In the genomic region with DNA sequence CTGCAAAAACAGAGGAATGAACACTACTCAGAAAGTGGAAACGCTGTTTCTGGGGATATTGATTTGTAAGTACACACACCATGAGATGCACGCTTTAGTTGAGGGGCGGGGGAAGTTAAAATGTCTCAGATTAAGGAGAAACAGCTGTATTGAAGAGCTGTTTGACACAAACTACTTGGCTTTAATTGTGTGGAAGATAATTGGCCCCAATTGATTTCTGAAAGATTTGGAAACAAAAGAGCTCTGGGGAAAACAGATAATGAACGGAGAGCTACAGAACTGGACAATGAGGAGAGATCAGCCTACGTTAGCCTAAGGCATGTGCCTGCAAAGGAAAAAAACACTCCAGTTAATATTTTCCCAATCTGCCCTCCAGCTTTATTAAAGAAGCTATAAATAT, we compare ENCODE assay signal across 27 mouse cellular contexts. TPM values are rescaled to one million over a fixed set of nuclear protein-coding genes. Genes with fewer than 3 reads are reported as not detected.
DNase-seq lines count a peak whose midpoint lies in the region; ATAC-seq and TF ChIP-seq lines count a peak whose summit lies in the region.
"Had no signal": no experiment of that assay in that cellular context is flagged by ENCODE, and none has a peak within 500 bp of the region (broad histone marks: within the 10 kb centered on the region; RNA-seq: fewer than 3 reads in every experiment).

No protein-coding gene starts in this region.

- no peaks in the 10 kb centered on the region for H3K36me3 ChIP-seq in forebrain, embryonic 13.5 days (ENCODE audit: poor library complexity, severe bottlenecking)
- H3K36me3 ChIP-seq in forebrain, embryonic 16.5 days (ENCODE audit: control insufficient read depth, insufficient read depth), result no peaks in the 10 kb centered on the region
- H3K36me3 ChIP-seq: embryonic facial prominence, embryonic 13.5 days; G1E had no signal

- H3K27me3 ChIP-seq in forebrain, embryonic 13.5 days, result no peaks in the 10 kb centered on the region
- H3K27me3 ChIP-seq in forebrain, embryonic 16.5 days (replicated peaks; ENCODE audit: control insufficient read depth, insufficient read depth, low read length), result no peaks in the 10 kb centered on the region
- H3K27me3 ChIP-seq: CH12.LX; embryonic facial prominence, embryonic 13.5 days had no signal

- H3K4me3 ChIP-seq in forebrain, embryonic 13.5 days, result no peak overlapping the region
- H3K4me3 ChIP-seq in forebrain, embryonic 16.5 days (replicated peaks; ENCODE audit: low read length), result no peak overlapping the region
- H3K4me3 ChIP-seq: embryonic facial prominence, embryonic 13.5 days had no signal

- no peaks in the 10 kb centered on the region for H3K9me3 ChIP-seq in forebrain, embryonic 13.5 days (replicated peaks)
- H3K9me3 ChIP-seq in forebrain, embryonic 16.5 days (ENCODE audit: control insufficient read depth, low read length), result no peaks in the 10 kb centered on the region
- H3K9me3 ChIP-seq: embryonic facial prominence, embryonic 13.5 days; G1E had no signal

- no peak for TF ChIP-seq POLR2A in brain, embryonic 14.5 days (IDR thresholded peaks at IDR 0.05; ENCODE audit: borderline replicate concordance, extremely low read depth, insufficient read depth, insufficient read length, poor library complexity, severe bottlenecking)

- no peak for ATAC-seq in forebrain, embryonic 13.5 days
- ATAC-seq in forebrain, embryonic 16.5 days, result no peak
- ATAC-seq: activated CD4-positive, CD25-positive, alpha-beta regulatory T cell, adult 4 months; CD4-positive, CD25-positive, alpha-beta regulatory T cell, adult 4 months; forebrain, embryonic 14.5 days; forebrain, postnatal 0 days; Patski had no signal

- no peak for TF ChIP-seq CTCF in brain, embryonic 14.5 days (IDR thresholded peaks at IDR 0.05; ENCODE audit: borderline replicate concordance, extremely low read depth, insufficient read depth, insufficient read length)

- no peak overlapping the region for H3K27ac ChIP-seq in forebrain, embryonic 13.5 days
- no peak overlapping the region for H3K27ac ChIP-seq in forebrain, embryonic 16.5 days (ENCODE audit: low read length)
- H3K27ac ChIP-seq: embryonic facial prominence, embryonic 13.5 days had no signal

- 16% methylated on average over 5 of the region's 5 CpGs for WGBS in forebrain, embryonic 13.5 days
- WGBS in forebrain, embryonic 16.5 days, result 17% methylated on average over 5 of the region's 5 CpGs

- 0 out of 2 replicates have a peak overlapping the region, but pooled peaks have one; percentile 30 for H3K9ac ChIP-seq in forebrain, embryonic 13.5 days
- H3K9ac ChIP-seq in forebrain, embryonic 16.5 days (replicated peaks; ENCODE audit: low read depth, low read length), result no peak overlapping the region
- H3K9ac ChIP-seq: embryonic facial prominence, embryonic 13.5 days; forebrain, postnatal 0 days had no signal

- H3K4me1 ChIP-seq in forebrain, embryonic 13.5 days, result no peaks in the 10 kb centered on the region
- no peaks in the 10 kb centered on the region for H3K4me1 ChIP-seq in forebrain, embryonic 16.5 days (replicated peaks; ENCODE audit: control insufficient read depth, insufficient read depth, low read length)

- no peak overlapping the region for H3K4me2 ChIP-seq in forebrain, embryonic 13.5 days
- no peak overlapping the region for H3K4me2 ChIP-seq in forebrain, embryonic 16.5 days (ENCODE audit: low read length)
- H3K4me2 ChIP-seq: embryonic facial prominence, embryonic 13.5 days had no signal

- DNase-seq in embryo, embryonic 10.5 days (ENCODE audit: low spot score), result peak; percentile 29
- DNase-seq in embryo, embryonic 9.5 days (ENCODE audit: extremely low spot score), result no peak
- peak; percentile 26 for DNase-seq in brain, embryonic 14.5 days (ENCODE audit: low read depth)
- peak; percentile 79 for DNase-seq in retina, embryonic 14.5 days (ENCODE audit: low spot score)
- no peak for DNase-seq in cerebellum, postnatal 4 days (ENCODE audit: low spot score in 2 of 2)
- no peak for DNase-seq in layer of hippocampus, postnatal 10 days (ENCODE audit: low spot score in 2 of 2)
- DNase-seq: adrenal gland, adult 8-10 months; adrenal gland, postnatal 14 days; adrenal gland, postnatal 36 days; B cell, adult 2 months; cerebellum, adult 11 months; cerebellum, adult 18-20 months; cerebellum, adult 8-10 months; cerebellum, adult 9-11 months; cerebellum, postnatal 14 days; cerebellum, postnatal 36 days; embryo, embryonic 11 days; forebrain, postnatal 0 days had no signal

RNA-seq across cellular contexts. Expression of a gene that starts 54.9 kb away (rescaled TPM):
- 0.06 and 0.14 TPM in 2 replicates for polyA plus RNA-seq in forebrain, embryonic 13.5 days (2015; fragmentation: Nextera tagmentation; extraction: Ambion mirVana)
- polyA plus RNA-seq in forebrain, embryonic 16.5 days (2015; fragmentation: Nextera tagmentation; extraction: Ambion mirVana), result 0.07 and 0.10 TPM in 2 replicates
- polyA plus RNA-seq in brain, embryonic 14.5 days (2012; rRNA removed), result 0.15 and 0.24 TPM in 2 replicates
- total RNA-seq in layer of hippocampus, postnatal 10 days (2021), result under 1 TPM; 0.22 to 0.25 TPM
- total RNA-seq: CH12.LX; forebrain, postnatal 0 days had no signal
- polyA plus RNA-seq: CD4-positive, CD25-positive, alpha-beta regulatory T cell, adult 4 months; forebrain, embryonic 14.5 days; G1E had no signal

Comparison
In these comparisons a context has a peak if more than half of its experiments do, and no peak if none do; other contexts are left out.
1. DNase-seq: peak in embryo, embryonic 10.5 days (single experiment), brain, embryonic 14.5 days (single experiment) and retina, embryonic 14.5 days (single experiment); none in embryo, embryonic 9.5 days (single experiment), cerebellum, postnatal 4 days (0 of 2) and layer of hippocampus, postnatal 10 days (0 of 2).